Mouse (Mus musculus) cerebellum, postnatal 36 days (tissue): ENCODE data around the gene Iqck.
A peak's percentile ranks its signal among the peaks of the same experiment; 100 is the strongest.

Experiments
- DNase-seq, 2 experiments: peaks; one replicate each; pipeline ENCODE4 v3.0.0; 2021 to 2022; ENCODE audit warnings: mixed read lengths in 2 of 2

Iqck gene

DNA sequence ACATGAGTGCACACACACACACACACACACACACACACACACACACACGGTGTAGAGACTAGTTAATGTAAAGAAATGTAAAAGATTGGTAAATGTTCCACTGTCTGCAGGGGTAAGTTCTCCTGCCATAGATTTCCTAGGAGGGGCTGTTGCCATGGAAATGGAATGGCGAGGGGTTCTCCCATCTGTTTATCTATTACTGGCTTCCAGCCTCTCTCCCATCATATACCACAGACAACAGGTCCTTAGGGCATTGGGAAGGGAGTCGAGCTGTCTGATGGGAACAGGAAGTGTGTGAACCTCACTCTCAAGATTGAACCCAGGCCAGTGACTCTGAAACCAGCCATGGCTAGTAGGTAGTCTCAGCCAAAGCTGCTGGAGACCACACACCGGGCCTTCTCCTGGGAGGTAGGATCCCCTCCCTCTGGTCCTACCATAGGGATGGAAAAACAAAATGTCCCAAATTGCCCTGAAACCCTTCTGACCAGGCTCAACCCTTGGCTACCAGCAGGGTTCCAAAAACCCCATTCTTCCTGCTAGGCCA is 135.9 kb downstream of the Iqck start:
- DNase-seq = peak in 1 of 2 experiments; percentile 12

DNA sequence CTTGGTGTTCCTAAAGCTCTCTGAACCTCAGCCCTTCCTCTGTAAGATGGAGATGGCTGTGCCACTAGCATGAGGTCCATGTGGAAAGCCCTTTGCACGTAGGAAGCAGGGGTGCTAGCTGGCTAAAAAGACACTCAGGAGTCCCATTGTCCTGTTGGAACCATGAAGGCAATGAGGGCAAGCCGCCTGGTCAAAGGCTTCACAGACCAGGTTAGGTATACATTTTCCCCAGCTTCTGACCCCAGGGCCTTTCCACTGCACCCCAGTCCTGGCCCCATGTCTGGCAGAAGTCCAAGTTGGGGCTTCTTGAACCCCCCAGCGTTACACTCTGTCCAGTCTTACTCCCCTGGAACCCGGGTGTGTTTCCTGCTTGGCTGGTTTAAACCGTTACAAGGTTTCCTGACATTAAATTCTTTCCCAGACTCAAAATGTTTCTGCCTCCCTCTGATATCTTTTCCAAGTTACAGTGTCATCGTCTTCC is 136.6 kb downstream of the Iqck start:
- peak in 1 of 2 experiments; percentile 21 for DNase-seq

DNA sequence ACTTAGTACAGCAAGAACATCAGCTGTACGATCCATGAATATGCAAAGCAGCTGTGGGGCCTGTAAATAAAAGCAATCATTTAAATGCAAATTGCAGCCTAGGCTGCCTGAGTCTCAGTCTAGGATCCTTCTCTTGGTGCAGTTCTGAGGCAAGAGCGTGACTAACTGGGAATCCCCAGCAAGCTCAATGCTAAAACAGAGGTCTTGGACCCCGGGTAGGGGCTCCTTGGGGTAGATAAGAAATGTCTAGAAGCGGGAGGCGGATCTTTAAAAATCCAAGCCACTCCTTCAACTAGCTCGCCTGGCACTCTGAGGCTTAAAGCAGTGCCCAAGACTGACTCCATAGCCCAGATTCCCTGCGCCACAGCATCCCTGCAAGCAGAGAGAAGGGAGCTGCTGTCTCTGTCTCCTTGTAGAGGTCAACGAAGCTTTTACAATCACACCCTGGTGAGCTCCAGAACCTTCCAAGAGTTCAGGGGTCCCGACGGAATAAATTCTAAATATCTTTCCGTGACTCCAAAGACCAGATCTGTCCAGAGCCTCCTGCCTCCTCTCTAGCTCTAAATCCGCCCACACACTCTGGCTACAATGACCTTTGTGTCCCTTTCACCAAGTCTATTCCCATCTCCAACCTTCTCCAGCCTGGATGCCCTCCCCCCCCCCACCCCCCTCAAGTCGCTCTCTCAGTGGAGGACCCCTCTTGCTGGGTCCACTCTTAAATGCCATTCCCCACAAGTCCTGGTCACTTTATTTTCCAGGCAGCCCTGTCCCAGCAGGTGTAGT is 137.3 kb downstream of the Iqck start:
- DNase-seq = peak in 1 of 2 experiments; percentile 44

DNA sequence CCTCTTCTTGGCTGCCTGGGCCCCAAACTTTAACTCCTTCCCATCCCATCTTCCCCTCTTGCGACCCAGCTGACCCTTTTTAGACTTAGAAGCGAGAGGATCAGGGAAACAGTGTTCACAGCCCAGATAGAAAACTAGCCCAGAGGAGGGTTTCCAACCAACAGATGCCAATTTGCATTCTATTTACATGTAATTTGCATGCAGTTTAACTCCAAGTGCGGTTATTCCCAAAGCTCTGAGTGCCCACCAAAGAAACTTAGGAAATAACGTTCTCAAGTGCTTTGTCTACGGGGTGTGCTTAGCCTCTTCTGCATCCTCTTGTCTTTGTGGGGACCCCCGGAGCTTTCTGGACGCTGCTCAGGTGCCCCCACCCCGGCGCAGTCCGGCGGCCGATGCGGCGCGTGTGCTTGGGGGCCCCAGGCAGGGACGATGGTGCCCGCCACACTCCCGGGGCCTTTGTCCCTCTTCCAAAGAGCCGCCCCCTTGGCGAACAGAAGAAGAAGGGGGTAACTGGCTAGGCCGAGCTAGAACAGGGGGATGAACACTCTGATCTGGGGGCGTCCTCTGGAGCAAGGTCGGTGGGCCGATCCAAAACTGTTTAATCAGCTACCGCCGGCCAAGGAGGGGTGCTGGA is 138.2 kb downstream of the Iqck start:
- peak in 1 of 2 experiments; percentile 31 for DNase-seq

DNA sequence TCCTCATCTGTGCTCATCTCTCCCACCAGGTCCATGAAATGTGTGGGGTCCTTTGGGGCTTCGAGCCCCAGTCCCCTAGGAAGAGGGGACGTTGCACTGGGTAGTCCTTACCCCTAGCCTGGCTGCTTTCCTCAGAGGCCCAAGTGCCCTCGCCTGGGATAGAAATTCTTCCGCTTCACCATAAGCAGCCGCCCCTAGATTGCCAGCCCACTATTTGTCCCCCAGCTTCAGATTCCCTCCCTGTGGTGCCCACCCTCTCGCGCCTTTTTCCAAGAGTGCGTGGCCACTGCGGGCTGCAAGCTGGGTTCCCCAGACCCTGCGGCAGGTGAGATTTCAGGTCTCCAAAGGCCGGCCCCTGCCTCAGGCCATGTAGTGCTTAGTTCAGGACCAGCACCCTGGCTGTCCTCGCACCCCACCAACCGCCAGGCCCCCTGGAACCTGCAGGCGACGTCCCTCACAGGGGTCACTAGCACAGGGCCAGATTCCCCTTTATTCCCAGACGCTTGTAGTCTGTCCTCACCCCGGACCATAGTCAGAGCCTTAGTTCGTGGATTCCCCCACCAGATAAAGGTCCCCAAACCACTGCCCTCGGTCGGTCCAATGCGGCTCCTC is 138.8 kb downstream of the Iqck start:
- peak; percentile 40 to 47 for DNase-seq

DNA sequence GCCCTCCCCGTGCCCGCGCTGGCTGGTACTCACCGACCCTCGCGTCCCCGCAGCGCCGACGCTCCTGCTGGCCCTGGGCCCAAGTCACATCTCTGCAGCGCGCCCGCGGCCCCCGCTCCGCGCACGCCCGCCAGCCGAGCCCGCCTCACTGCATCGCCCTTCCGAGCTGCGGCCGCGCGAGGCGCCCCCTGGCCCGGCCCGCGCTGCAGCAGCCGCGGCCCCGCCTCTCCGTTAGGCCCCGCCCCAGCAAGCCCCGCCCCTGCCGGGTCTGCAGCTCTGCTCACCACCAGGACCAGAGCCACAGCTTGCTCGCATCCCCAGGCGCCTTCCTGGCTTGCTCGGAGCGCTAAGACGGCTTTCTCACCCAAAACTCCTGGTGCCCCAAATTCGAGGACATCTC is 139.5 kb downstream of the Iqck start, which contains the start of gene Gprc5b:
TSS of gene Gprc5b (minus strand) at position 205 of the 400 bp plus-strand sequence.
- peak; percentile 83 to 91 for DNase-seq

DNA sequence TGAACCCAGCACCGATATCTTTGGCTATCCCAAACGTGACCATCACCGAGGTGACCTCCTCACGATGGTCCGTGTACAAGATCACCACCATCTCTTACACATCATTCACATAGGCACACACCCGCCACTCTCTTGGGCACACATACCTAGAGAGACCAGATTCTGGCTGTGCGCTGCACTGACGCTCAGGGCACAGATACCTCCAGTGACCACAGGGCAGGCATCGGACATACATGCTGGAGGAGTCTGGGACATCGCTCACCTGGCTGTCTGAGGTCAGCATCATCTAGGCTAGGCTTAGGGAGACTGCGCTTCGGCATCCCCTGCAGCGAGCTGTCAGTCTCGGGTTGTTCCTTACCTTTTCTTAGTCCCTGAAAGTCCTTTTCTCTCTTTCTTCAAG is 140.1 kb downstream of the Iqck start:
- no peak for DNase-seq

DNA sequence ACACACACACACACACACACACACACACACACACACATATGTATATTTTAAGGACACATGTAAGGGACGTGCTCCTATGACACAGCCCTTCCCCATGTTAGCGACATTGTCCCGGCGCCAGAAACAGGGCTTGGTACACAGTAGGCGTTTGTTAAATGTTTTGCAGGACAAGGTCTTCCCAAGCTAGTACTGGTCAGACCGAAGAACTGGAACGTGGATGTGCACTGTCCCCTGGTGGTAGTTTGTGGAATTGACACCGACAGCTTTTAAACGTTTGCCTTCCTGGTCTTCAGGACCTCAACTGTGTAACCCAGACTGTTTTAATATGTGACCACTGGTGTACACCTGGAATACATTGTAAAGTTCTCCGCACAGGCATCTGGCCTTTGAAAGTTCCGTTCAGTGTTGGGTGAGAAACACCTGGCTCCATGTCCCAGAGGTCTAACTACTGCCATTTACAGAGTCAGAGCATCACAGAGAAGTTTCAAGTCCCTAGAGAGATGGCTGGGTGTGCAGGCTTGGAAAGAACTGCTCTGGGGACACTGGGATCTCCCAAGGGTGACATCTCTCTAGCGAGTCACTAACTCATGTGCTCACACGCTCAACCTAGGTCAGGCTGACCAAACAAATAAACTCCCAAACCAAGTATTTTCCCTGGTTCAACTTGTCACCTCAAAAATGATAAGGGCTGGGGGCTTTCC is 140.7 kb downstream of the Iqck start:
- DNase-seq = peak; percentile 90 to 96

DNA sequence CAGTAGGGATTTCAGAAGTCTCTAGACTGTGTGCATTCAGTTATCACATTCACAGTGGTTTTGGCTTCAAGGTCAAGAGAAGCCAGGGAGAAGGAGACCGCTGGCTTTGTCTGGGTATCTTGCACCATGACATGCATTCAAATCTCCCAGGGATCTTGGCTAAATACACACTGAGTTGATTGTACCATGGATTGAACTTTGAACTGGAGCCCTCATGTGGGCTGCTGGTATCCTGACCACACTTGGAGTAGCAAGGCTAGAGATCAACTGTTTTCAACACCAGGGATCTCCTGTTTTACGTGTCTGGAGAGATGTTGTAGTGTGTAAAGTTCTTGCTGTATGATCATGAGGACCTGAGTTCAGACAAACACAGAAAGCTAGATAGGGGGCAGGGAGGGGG is 144.3 kb downstream of the Iqck start:
- DNase-seq = no peak

DNA sequence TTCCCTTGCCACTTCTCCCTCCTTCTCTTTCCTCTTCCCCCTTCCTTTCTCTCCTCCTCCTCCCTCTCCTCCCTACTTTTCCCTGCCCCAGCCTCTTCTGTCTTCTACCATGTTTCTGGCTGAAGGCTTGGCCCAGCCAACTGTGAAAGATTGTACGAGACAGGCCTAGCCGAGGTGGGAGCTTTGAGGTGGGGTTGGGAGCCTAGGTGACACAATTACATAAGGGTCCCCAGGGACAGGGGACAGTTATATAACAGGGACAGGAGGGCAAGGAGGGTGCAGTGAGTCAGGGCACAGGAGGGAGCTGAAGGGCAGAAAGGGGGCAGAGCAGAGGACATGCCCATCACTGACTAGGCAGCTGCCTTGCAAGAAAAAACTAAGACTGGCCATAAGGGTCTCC is 146.4 kb downstream of the Iqck start:
- DNase-seq = no peak

DNA sequence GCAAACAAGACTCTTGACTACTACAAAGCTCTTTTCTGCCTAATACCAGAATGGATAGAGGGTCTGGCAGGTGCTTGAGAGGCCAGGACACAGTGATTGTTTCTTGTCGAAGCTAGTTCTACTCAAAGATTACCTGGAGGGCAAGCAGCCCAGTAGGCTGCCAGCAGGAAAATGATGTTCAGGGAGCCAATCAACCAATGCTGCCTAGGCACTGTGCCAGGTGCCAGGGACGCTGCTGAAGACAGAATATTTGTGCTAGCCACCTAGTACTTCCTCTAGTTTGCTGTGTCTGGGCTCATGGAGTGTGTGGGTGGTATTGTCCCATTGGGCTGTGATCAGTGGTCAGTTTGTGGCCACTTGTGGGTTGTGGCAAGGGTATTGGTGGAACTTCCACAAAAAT is 146.9 kb downstream of the Iqck start:
- DNase-seq = no peak

DNA sequence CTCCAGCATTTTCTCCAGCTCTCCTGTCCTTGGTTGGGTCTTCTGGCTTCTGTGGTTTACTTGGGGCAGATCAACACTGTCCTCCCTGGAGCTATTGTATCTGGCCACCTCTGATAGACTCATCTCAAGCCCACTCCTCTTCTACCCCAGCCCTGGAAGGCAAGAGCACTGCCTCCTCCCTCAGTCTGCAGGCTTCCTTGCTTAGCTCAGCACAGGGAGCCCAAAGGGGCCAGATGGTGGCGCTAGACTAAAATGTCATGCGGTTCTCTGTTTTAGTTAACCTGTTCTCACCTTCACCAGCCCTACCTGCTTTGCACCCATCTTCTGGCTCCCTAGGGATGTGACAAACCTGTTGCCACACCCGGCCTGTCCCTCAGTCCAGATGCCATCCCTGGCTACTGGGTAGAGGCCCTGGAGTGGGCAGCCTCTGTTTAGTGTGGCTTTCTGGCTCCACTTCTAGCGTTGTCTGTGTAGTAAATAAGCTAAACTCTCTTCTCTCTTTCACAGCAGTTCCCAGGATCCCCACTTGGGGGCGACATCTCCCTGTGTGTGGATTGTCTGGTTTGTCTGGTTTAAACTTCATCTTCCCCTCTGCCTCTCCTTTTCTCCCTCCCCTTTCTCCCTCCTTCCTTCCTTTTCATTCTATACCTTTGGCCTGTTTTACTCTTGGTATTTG is 155.4 kb downstream of the Iqck start:
- peak; percentile 75 to 83 for DNase-seq

DNA sequence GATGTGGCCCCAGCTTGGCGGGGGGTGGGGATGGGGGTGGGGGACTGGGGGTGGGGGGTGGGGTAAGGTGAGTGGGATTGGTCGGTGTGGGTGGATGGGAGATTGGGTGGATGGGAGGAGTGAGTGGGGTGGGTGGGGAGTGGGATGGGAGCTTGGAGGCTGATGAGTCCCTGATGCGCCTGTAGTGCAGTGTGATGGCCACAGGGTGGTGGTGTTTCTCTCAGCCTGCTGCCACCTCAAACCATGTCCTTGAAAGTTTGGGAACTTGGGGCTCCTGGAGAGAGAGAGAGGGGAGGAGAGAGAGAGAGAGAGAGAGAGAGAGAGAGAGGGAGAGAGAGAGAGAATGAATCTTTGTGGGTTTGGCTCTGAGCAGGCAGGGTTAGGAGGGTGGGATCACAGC is 160.2 kb downstream of the Iqck start:
- DNase-seq = peak in 1 of 2 experiments; percentile 32

DNA sequence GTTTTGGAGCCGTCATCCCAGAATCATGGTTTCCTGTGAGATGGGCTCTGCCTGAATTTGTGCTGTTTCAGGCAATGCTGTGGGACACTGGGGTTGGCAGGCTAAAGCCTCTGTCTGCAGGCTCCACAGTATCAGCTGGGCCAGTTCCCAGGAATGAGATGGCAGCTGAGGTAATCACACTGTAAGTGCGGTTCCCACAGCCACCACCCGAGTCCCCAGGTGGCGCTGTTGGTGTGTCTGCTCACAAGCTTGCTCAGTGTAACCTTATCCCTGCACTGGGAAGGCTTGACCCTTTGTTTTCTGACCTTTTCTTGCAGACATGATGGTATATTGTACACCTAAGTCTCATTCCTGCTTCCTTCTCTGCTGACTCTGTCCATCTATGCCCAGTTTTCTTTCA is 164.0 kb downstream of the Iqck start:
- DNase-seq = peak; percentile 65 to 72
